Mouse (Mus musculus): ENCODE measurements around the gene Pigp.

The Pigp gene

DNA sequence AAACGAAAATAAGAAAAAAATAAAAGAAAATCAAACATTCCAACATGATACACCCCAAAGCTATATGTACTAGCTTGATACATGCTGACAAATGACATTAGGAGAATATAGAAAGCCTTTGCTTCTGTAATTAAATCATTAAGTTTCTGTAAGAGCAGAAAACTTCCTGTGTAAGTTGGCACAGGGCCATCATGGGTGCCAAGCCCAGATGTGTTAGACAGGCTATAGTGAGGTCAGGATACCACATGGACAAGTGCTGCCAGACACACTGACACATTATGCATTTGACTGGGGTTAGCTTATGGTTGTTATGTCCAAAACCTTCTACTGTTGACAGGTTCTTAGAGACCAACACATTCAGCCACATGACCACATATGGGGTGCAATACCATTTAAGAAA lies 56.4 kb downstream of the Pigp start:
- no peak for DNase-seq

DNA sequence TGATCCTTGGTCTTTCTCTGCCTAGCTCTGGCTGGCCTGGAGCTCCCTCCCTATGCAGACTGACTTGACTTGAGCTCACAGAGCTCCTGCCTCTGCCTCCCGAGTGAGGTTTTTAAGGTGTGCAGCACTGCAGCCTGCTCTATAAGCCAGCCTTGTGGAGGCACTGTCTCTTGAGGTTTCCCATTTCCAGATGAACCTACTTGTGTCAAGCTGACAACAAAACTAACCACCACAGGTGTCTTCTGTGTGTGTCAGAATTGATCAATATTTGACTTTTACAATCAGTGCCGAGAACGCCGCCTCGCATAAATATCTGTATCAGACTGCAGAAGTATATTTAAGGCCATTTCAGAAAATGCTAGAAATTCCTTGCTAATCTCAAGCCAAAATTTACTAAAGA lies 57.0 kb downstream of the Pigp start:
- no peak for DNase-seq

DNA sequence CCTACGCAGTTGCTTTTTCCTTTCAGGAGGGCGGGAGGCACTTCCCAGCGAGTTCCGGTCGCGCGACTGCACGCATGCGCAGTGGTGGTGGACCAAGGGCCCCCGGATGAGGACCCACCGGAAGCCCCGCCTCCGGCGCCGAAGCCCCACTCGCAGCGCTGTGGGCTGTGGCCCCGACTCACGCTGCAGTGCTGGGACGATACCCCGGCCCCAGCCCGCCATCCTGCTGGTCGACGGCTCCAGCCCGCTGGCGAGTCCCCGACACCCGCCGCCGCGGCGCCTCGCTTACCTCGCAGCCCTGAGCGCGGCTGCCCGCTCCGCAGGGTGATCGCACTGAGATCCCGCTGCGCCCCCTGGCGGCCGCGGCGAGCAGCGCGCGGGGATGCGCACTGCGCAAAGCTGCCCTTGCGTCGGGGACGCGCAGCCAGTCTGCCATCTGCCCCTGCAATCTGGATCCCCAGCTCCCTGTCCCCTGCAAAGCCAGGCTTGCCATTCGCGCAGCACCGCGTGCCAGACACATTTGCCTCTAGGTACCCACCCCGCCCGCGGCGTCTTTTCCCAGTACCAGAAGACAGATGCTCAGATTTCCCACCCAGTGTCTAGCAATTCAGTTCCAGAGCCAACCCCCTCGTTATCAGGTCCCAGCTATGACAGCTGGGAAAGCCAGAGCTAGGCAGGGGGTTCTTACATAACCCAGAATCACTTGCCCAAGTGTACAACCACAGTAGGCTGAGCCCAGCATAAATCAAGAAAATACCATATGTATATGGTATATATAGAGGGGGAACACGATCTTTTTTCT lies 58.2 kb downstream of the Pigp start, which contains the start of gene Hlcs:
Gene Hlcs, minus strand, starts transcription at position 343 of the 802 bp plus-strand sequence.
- peak; percentile 99 for DNase-seq

DNA sequence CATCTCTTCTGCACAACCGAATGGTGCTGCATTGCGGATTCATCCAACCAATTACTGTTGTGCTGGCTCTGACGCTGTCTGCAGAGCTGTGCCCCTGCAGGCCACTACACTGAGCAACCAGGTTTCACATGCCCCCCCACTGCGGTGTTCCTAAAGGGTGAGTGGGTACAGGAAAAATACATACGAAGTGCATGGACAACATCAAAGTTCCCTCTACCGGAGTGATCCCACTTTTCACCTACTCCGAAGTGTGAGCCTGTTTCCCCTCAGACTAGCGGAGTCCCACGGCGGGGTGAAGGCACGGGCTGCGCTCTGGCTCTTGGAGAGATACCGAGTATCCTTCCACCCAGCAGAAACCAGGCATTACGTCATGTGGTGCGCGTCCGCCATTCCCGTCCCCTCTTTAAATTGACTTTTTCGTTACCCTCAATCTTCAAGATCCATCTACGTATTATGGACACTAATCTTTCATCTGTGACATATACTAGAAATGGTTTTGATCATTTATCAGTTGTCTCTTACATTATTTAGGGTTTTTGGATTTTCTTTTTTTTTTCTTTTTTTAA lies 58.9 kb downstream of the Pigp start:
- peak; percentile 91 to 93 for DNase-seq

DNA sequence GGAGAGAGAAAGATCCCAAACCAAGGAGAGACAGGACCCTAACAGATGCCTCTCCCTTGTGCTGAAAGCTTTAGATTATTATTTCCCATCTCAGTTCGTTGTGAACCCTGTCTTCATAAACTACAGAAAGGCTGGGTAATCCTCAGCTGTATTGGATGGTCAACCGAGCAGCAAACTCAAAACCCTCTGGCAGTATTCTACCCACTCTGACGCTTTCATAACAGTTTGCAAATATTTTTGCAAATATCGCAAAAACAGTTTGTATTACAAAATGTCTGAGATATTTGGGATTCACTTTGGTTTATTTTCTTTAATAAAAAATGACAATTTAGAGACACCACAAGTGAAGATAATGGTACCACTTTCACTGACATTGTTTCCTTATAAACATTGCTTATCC lies 59.7 kb downstream of the Pigp start:
- DNase-seq, result no peak

DNA sequence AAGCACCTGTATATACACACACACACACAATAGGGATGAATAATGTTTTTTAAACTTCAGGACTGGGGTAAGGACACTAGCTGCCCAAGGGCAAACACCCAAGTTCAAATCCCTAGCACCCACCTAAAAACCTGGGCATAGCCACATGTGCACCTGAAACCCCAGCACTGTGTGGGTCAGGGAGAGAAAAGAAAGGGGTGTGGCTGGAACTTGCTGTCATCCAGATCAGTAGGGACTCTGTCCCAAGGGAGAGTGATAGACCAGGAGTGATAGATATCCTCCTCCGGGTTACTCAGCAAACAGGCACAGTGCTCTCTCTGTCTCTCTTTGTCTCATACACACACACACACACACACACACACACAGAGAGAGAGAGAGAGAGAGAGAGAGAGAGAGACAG lies 60.2 kb downstream of the Pigp start:
- DNase-seq, result no peak

DNA sequence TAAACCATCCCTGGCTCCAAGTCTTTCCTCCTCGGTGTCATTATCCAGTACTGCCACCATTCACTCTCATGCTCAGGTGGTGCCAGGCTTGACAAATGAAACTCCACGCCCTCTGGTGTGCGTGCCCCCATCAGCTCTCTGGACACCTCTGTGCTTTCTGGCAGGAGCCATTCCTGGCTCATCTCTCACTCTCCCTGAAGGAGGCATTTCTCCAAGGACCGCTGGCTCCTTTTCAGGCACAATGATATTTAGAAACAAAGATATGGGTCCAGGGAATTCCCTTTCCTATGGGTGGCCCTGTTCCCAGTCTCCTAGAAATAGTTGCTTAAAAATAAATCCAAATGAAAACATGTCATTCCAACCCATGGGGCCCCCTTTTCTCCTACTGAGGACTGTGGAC lies 62.6 kb downstream of the Pigp start:
- DNase-seq, result peak in 1 of 2 experiments; percentile 44

All from cerebellum, postnatal 25 days (tissue).